Mouse (Mus musculus) heart, adult 2 months (tissue): ENCODE measurements at regions not wholly inside any gene's neighbourhood (a gene's known extent, or its start where the extent isn't known, plus 50 kb on each side); places are given as distances from the start of the nearest gene placed in this dataset.

Experiments
- CTCF ChIP-seq: fragments of 200-600 bp; IDR thresholded peaks from 2 replicates; pipeline ENCODE4 v1.8.1; 2022; ENCODE audit warnings: antibody characterized with exemption, mild to moderate bottlenecking, moderate library complexity
- POLR2A ChIP-seq: fragments of 200-500 bp; IDR thresholded peaks from 2 replicates; pipeline ENCODE4 v1.6.1; 2011; ENCODE audit warnings: mild to moderate bottlenecking, low read depth, low read length, control low read depth; ENCODE audit not compliant: insufficient read depth

DNA sequence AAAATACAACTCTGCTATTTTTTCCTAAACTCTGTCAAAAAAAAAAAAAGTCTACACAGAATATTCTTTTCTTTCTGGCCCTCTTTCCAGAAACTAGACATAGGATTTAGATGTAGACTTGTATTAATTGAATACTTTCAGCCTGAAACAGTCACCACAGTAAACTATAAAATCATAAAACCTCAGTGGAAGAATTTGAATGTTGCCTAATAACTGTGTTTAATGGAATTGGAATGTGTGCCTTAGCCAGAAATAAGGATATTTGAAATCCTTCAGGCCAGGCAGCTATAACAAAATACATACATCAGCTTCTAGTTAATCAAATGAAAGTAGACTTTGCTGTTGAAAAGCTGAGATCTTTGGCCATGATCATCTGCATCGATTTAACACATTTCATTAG, 230.8 kb upstream of the Kcnip4 start:
- TF ChIP-seq POLR2A (no peak), CTCF (no peak)
